Mouse (Mus musculus) cerebellum, postnatal 10 days (tissue): Measurements from ENCODE around the gene Peli2.
A peak's percentile ranks its signal among the peaks of the same experiment; 100 is the strongest.

ENCODE experiments used
- DNase-seq, 2 experiments: peaks; one replicate each; pipeline ENCODE4 v3.0.0; 2021; ENCODE audit warnings: mixed read lengths in 2 of 2

The Peli2 gene

DNA sequence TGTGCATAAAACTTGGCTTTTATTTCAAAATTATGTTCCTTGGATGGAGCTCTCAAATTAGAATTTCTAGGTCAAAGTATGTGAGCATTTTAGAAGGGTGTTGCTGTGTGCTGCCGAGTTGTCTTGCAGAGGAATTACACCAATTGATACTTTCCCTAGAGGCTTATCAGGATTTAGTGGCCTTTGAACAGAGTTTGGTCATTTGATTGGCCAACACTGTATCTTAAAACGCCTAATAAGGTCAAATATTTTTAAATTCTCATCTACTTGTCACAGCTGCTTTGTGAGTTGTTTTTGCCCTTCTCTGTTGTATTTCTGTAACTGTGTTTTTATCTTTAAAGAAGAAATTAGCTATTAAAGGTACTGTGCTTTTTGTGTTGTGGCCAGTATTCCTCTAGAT is 32.4 kb downstream of the Peli2 start:
- no peak for DNase-seq

- DNase-seq = no peak
Observed at GRCm38 (mm10) chr14:48153865-48154511, 33.4 kb downstream of the Peli2 start.

DNA sequence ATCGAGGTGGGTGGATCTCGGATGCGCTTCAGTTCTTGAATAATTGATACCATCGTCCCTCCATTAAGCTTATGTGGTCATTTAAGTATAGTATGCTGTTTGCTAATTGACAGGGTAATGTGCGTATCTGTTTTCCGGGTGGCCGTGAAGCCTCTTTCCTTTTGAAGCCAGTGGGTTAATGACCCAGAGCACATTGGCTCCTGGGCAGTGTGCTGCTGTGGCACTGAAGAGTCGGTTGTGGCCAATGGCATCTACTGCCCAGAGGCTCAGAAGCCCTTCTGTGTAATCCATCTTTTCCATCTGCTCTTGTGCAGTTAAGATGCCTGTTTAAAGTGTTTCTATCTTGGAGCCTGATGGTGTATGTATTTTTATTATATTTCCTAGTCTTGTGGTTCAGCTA is 34.0 kb downstream of the Peli2 start:
- DNase-seq = no peak

GRCm38 (mm10) chr14:48155153-48155552 is 34.5 kb downstream of the Peli2 start:
- no peak for DNase-seq

- DNase-seq = no peak
Observed at GRCm38 (mm10) chr14:48157085-48157484, 36.5 kb downstream of the Peli2 start.

- DNase-seq = peak; percentile 53 to 70
Observed at GRCm38 (mm10) chr14:48157835-48158234, 37.2 kb downstream of the Peli2 start.

GRCm38 (mm10) chr14:48159401-48159800 is 38.8 kb downstream of the Peli2 start:
- no peak for DNase-seq

DNA sequence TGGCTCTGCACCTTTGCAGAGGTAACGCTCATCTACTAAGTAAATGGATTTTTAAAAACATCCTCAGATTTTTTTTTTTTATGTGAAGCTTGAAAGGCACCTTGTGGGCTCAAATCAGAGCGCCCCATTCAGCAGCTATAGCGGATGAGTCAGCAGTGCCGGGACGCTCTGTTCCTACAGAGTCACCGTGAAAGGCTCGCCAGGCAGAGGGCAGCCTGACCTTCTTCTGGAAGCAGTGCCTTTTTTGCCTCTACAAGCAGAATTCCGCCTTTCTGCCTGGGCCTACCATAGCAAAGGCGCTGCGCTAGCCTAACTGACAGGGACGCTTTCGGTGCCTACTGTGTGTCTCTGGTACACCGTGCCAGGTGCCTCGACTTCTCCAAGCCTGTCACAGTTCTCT is 41.8 kb downstream of the Peli2 start:
- no peak for DNase-seq

DNA sequence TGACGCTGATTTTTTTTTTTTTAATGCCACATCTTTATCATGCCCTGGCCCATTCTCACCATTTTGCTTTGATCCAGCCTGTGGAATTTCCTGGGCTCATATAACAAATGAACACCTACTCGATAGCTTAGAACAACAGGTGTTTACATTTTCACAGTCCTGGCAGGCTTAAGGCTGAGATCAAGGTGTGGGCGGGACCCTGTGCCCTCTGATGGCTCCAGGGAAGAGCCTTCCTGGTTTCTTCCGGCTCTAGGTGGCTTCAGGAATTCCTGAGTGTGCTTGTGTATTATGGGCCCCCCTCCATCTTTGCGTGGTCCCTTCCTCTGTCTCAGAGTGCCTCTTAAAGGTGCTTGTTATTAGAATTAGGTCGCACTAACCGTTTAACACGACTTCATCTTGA is 44.3 kb downstream of the Peli2 start:
- no peak for DNase-seq

DNA sequence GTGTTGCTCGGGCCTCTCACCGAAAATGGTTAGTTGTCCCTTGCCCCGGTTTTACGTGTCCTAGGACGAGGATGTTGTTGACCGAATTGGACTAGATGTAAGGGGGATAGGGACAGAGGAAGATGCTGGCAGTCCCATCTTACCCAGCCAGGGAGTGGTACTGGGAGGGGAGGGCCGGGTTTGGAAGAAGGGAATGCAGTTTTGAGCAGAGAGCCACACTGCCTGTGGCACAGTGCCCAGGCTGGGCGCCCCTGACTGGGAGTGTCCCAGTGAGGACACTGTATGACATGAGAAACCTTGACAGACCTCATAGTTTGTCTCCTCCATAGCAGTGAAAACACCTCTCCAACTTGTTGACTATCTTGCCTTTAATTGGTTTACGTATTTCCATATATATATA is 45.8 kb downstream of the Peli2 start:
- peak; percentile 49 to 61 for DNase-seq

DNA sequence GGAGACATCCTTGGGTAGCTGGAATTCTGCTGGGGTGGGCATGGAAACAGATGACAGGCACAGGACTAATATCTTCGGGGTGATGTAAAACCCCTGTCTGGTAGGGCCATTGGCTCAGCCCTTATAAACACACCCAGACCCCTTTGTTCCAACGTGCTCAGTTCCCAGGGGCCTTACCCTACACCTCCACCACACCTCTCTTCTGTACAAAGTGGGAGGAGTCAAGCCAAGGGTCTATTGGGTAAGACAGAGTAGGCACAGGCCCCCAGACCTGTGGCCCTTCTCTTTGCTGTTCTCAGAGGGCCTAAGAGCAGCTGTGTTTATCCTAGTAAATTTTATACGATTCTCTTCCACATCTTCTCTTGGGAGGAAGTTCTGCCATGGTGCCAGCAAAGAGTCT is 46.4 kb downstream of the Peli2 start:
- no peak for DNase-seq

DNA sequence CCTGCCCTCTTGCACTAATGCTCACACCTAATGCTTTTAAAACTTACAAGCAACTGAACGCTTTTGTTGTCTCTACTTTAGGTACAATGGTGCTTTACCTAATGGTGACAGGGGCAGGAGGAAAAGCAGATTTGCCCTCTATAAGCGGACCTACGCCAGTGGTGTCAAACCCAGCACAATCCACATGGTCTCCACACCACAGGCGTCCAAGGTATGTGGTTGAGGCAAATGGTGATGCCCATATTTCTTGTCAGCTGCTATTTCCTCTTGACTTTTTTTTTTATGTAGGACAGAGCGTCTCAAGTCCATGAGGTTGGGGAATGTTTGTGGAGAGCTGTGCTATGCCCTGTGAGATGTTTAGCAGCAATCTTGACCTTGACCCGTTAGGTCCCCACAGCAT is 47.5 kb downstream of the Peli2 start:
- DNase-seq = no peak

GRCm38 (mm10) chr14:48169970-48170369 is 49.3 kb downstream of the Peli2 start:
- DNase-seq = peak; percentile 90 to 92

DNA sequence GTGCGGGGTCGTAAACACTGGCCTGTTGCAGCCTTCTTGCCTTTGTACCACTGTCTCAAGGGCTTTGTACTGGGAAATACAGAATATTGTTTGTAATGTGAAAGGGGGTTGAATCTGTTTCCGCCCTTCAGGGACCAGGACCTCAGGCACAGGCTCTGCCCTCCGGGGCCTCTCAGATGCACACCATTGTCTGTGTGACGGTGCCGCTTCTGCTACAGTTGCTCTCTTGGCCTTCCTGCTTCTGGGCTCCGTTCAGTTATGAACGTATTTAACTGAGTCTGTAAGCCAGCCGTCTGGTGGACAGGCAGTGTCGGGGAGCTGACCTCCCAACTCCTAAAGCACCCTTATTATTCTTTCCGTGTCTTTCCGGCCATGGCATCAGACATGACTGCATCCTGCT is 50.6 kb downstream of the Peli2 start:
- no peak for DNase-seq

DNA sequence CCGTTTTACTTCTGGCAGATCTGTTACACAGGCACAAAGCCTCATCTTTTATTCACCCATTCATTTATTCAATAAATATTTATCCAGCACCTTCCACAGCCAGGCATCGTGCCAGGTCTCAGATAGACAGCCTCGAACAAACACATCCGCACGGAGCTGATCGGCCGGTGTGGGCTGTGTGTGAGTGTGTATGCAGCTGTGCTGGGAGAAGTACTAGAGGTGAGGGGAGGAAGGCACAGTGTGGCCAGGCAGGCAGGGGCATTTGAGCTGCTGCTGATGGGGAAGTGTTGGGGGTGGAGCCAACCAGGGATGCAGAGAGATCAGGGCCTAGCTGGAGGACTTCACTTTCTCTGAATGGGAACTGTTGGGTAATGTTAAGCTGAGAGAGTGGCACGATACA is 51.4 kb downstream of the Peli2 start:
- no peak for DNase-seq

GRCm38 (mm10) chr14:48172876-48173275 is 52.3 kb downstream of the Peli2 start:
- DNase-seq = no peak

- no peak for DNase-seq
Observed at GRCm38 (mm10) chr14:48173840-48174239, 53.2 kb downstream of the Peli2 start.

DNA sequence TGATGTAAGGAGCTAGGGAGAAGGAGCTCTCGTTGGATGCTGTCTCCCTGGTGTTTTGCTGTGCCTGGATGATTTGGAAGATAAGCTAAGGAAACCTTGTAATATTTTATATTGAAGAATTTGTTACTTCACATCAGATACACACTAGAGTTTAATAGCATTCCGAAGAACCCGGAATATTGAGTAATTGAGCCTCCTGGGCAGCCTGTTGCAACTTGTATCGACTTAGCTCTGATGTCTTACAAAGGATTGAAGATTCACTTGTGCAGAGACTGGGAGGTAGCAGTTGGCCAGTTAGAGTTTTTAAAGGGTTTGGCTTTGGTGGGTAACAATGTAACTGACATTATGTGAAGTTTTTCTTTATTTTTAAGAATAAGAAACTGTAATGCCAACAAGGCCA is 53.7 kb downstream of the Peli2 start:
- no peak for DNase-seq

DNA sequence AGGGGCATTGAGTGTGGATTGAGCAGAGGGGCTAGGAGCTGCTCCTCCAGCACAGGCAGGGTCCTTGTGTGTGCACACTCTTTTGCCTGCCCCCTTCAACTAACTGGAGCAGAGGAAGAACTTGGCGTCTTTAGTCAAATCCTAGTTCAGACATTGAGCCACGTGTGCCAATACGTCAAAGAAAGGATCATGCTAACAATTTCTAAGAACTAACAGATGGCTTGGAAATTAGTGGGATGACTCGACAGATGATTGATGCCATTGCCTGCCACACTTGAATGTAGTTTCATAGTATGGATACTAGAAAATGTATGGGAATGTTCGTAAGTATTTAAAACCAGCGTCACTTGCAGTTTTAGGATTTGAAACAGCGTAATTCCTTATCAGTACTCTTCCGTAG is 54.5 kb downstream of the Peli2 start:
- DNase-seq = no peak

GRCm38 (mm10) chr14:48178304-48178995 is 57.8 kb downstream of the Peli2 start:
- no peak for DNase-seq

GRCm38 (mm10) chr14:48179021-48179420 is 58.4 kb downstream of the Peli2 start:
- no peak for DNase-seq

GRCm38 (mm10) chr14:48186302-48186701 is 65.7 kb downstream of the Peli2 start:
- DNase-seq = no peak

DNA sequence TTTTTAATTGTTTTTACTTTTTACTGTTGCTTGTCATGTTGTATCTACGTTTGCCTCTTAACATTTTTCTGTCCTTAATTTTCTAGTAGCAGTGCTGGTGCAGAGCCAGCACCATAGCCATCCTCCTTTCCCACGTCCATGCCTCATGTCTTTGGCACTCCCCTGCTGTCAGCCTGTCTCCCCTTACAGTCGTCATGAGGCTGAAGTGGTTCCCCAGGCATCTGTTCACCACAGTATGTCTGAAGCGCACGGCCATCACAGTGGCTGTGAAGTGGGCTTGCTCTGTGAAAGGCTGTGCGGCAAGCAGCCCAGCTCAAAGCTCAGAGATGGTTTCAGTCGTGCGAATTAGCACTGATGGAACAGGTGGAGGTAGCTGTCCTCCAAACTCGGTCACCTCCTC is 66.5 kb downstream of the Peli2 start:
- DNase-seq = no peak

- peak in 1 of 2 experiments; percentile 42 for DNase-seq
Observed at GRCm38 (mm10) chr14:48189330-48189729, 68.7 kb downstream of the Peli2 start.

DNA sequence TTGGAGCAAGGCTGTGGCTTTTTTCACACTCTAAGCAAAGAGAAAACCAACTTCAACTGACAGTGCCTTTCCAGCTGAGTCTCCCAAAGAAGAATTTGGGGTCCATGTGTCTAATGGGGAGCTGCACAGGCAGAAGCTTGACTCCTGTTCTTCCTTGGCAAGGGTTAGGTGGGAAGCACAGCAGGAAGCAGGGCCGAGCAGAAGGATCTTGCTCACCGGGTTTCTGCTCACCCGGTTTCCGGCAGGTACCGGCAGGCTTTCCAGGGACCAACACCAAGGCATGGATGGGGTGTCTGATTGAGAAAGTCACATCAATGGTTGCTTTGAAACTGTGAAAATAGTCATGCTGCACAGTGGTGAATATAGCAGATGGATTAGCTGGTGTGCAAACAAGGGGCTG is 70.3 kb downstream of the Peli2 start:
- DNase-seq = peak in 1 of 2 experiments; percentile 33
